Mouse (Mus musculus) MEL (cell line): Measurements from ENCODE around the gene Cacna1g.

Experiments used
- CTCF ChIP-seq, 3 experiments: IDR thresholded peaks in 2 of 3; conservative IDR thresholded peaks in 1 of 3; 2 replicates each; pipeline ENCODE4 v1.5.1; 2011 to 2012; ENCODE audit warnings: low read length in 3 of 3, low read depth in 2 of 3, mild to moderate bottlenecking in 2 of 3, improper control_type of control experiment in 1 of 3, inconsistent platforms in 1 of 3, mixed read lengths in 1 of 3, moderate library complexity in 1 of 3; ENCODE audit not compliant: control insufficient read depth in 1 of 3, insufficient read depth in 1 of 3, poor library complexity in 1 of 3, severe bottlenecking in 1 of 3
- EP300 ChIP-seq, 2 experiments: IDR thresholded peaks; 2 replicates each; pipeline ENCODE4 v1.6.1; 2011; ENCODE audit warnings: improper control_type of control experiment in 2 of 2, low read length in 2 of 2, low read depth in 1 of 2, mild to moderate bottlenecking in 1 of 2
- GABPA ChIP-seq: IDR thresholded peaks from 2 replicates; pipeline ENCODE4 v1.6.1; 2012; ENCODE audit warnings: low read depth, mild to moderate bottlenecking, inconsistent platforms, low read length, improper control_type of control experiment, moderate library complexity
- GATA1 ChIP-seq: IDR thresholded peaks from 2 replicates; pipeline ENCODE4 v1.6.1; 2011; ENCODE audit warnings: low read depth, low read length, improper control_type of control experiment
- KAT2A ChIP-seq: conservative IDR thresholded peaks from 2 replicates; pipeline ENCODE4 v1.6.1; 2012; ENCODE audit warnings: low read depth, low read length, improper control_type of control experiment, inconsistent platforms
- MAFK ChIP-seq: IDR thresholded peaks from 2 replicates; pipeline ENCODE4 v1.6.1; 2011; ENCODE audit warnings: low read depth, mild to moderate bottlenecking, low read length, improper control_type of control experiment, borderline replicate concordance
- MAZ ChIP-seq: IDR thresholded peaks from 2 replicates; pipeline ENCODE4 v1.6.1; 2012; ENCODE audit warnings: low read depth, mild to moderate bottlenecking, inconsistent platforms, low read length, improper control_type of control experiment
- NRF1 ChIP-seq: IDR thresholded peaks from 2 replicates; pipeline ENCODE4 v1.6.1; 2014; ENCODE audit warnings: low read depth, mild to moderate bottlenecking, inconsistent platforms, low read length, improper control_type of control experiment, moderate library complexity; ENCODE audit not compliant: poor library complexity, insufficient read depth, severe bottlenecking
- POLR2A ChIP-seq, 2 experiments: IDR thresholded peaks; 2 replicates each; pipeline ENCODE4 v1.6.1; 2011 to 2012; ENCODE audit warnings: low read length in 2 of 2, mild to moderate bottlenecking in 2 of 2, control low read depth in 1 of 2, improper control_type of control experiment in 1 of 2, low read depth in 1 of 2, moderate library complexity in 1 of 2; ENCODE audit not compliant: control insufficient read depth in 1 of 2, insufficient read depth in 1 of 2, poor library complexity in 1 of 2
- POLR2AphosphoS2 ChIP-seq: IDR thresholded peaks from 2 replicates; pipeline ENCODE4 v1.6.1; 2011; ENCODE audit warnings: low read length, improper control_type of control experiment
- RCOR1 ChIP-seq: IDR thresholded peaks from 2 replicates; pipeline ENCODE4 v1.6.1; 2012; ENCODE audit warnings: low read depth, mild to moderate bottlenecking, inconsistent platforms, low read length, improper control_type of control experiment
- TCF12 ChIP-seq: IDR thresholded peaks from 2 replicates; pipeline ENCODE4 v1.6.1; 2014; ENCODE audit warnings: low read depth, mild to moderate bottlenecking, inconsistent platforms, low read length, improper control_type of control experiment, moderate library complexity
- USF1 ChIP-seq: IDR thresholded peaks from 2 replicates; pipeline ENCODE4 v1.6.1; 2014; ENCODE audit warnings: low read depth, mild to moderate bottlenecking, inconsistent platforms, low read length, improper control_type of control experiment, moderate library complexity
- ZNF384 ChIP-seq: IDR thresholded peaks from 2 replicates; pipeline ENCODE4 v1.6.1; 2012; ENCODE audit warnings: low read depth, mild to moderate bottlenecking, inconsistent platforms, low read length, improper control_type of control experiment

DNA sequence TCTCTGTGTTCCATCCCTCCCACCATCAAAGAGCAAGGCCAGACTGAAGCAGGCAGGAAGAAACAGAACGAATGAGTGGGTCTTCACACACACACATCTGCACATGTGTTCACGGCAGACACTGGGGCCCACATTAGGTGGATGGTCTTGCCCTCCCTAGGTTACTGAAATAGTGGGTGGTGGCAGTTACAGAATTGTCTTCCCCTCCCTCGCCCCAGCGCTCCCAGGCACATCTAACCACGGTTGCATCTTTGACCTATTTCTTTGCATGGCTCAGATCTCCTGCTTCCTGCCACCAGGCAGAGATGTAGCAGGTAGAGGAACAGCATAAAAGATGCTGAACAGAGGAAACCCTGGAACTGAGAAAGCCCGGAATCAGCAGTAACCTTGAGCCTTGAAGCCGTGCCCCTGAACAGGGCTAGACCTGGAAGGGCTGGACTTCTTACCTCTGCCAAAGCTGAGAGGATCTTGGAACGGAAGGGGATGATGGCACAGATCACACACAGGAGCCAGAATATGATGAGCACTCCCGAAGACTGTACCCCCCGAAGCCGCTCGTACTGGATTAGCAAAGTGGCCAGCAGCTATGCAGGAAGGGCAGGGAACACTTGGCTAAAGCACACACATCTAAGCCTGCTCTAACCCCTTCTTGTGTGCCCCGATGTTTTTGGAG is 99.6 kb downstream of the Cacna1g start:
- TF ChIP-seq NRF1: no peak
- TF ChIP-seq CTCF (IDR thresholded peaks at IDR 0.05 in 2 of 3, conservative IDR thresholded peaks at IDR 0.05 in 1 of 3; ENCODE audit: control insufficient read depth in 1 of 3, insufficient read depth in 1 of 3, low read depth in 2 of 3, low read length in 3 of 3, poor library complexity in 1 of 3, severe bottlenecking in 1 of 3): no peak
- no peak for TF ChIP-seq POLR2A (IDR thresholded peaks at IDR 0.05; ENCODE audit: control insufficient read depth in 1 of 2, insufficient read depth in 1 of 2, low read depth in 1 of 2, low read length in 2 of 2, poor library complexity in 1 of 2)
- TF ChIP-seq ZNF384: no peak
- TF ChIP-seq MAFK: no peak
- TF ChIP-seq POLR2AphosphoS2: no peak
- no peak for TF ChIP-seq GABPA
- no peak for TF ChIP-seq USF1
- TF ChIP-seq KAT2A: no peak
- no peak for TF ChIP-seq EP300 (IDR thresholded peaks at IDR 0.05; ENCODE audit: low read depth in 1 of 2, low read length in 2 of 2)
- no peak for TF ChIP-seq GATA1
- no peak for TF ChIP-seq MAZ
- no peak for TF ChIP-seq RCOR1
- no peak for TF ChIP-seq TCF12
